Mouse (Mus musculus): ENCODE data around the gene Atr. TPM values are rescaled to one million over a fixed set of nuclear protein-coding genes. Genes with fewer than 3 reads are reported as not detected.
A peak's percentile ranks its signal among the peaks of the same experiment; 100 is the strongest.

Atr gene
- 18.3 and 19.3 TPM in 2 replicates for polyA plus RNA-seq (2014; fragmentation: Nextera tagmentation; extraction: Ambion mirVana)

- peaks cover 4% of the 10 kb centered on the region; the same call in 1 of the 2 replicates for H3K4me1 ChIP-seq (ENCODE audit: control insufficient read depth, insufficient read depth, low read length)
- no peaks in the 10 kb centered on the region for H3K27me3 ChIP-seq (ENCODE audit: control insufficient read depth, insufficient read depth, low read length)
- peak within 1 kb of the TSS; percentile 55 for H3K27ac ChIP-seq (ENCODE audit: low read depth, low read length)
- H3K9ac ChIP-seq (replicated peaks; ENCODE audit: low read depth, low read length), result peak within 1 kb of the TSS; percentile 72
- peak; percentile 92 for ATAC-seq (ENCODE audit: low read depth)
- H3K36me3 ChIP-seq (ENCODE audit: control insufficient read depth, insufficient read depth, low read length), result no peaks in the 10 kb centered on the region
- H3K4me3 ChIP-seq (ENCODE audit: low read depth, low read length), result peak within 1 kb of the TSS; percentile 92
- H3K9me3 ChIP-seq (ENCODE audit: control insufficient read depth, low read length), result no peaks in the 10 kb centered on the region
- WGBS, result under 1% methylated on average over 69 of the region's 69 CpGs
- H3K4me2 ChIP-seq (ENCODE audit: low read depth, low read length), result peak within 1 kb of the TSS; percentile 96
Measured at GRCm38 (mm10) chr9:95857414-95858026, at the start of gene Atr. Gene Atr (plus strand): TSS chr9:95857597.

GRCm38 (mm10) chr9:95809596-95809995 lies 47.8 kb upstream of the Atr start:
- no peak overlapping the region for H3K27ac ChIP-seq (ENCODE audit: low read depth, low read length)
- no peak overlapping the region for H3K9ac ChIP-seq (replicated peaks; ENCODE audit: low read depth, low read length)
- H3K9me3 ChIP-seq (ENCODE audit: control insufficient read depth, low read length), result no peaks in the 10 kb centered on the region
- no peak for ATAC-seq (ENCODE audit: low read depth)
- H3K4me1 ChIP-seq (ENCODE audit: control insufficient read depth, insufficient read depth, low read length), result no peaks in the 10 kb centered on the region
- H3K27me3 ChIP-seq (ENCODE audit: control insufficient read depth, insufficient read depth, low read length), result no peaks in the 10 kb centered on the region
- WGBS, result 78% methylated on average over 4 of the region's 4 CpGs
- H3K4me3 ChIP-seq (ENCODE audit: low read depth, low read length), result no peak overlapping the region
- no peaks in the 10 kb centered on the region for H3K36me3 ChIP-seq (ENCODE audit: control insufficient read depth, insufficient read depth, low read length)
- H3K4me2 ChIP-seq (ENCODE audit: low read depth, low read length), result no peak overlapping the region

- Histone ChIP-seq H3K9ac (replicated peaks; ENCODE audit: low read depth, low read length) (no peak overlapping the region), H3K27ac (ENCODE audit: low read depth, low read length) (no peak overlapping the region), H3K4me2 (ENCODE audit: low read depth, low read length) (no peak overlapping the region), H3K27me3 (ENCODE audit: control insufficient read depth, insufficient read depth, low read length) (no peaks in the 10 kb centered on the region), H3K4me1 (ENCODE audit: control insufficient read depth, insufficient read depth, low read length) (no peaks in the 10 kb centered on the region), H3K9me3 (ENCODE audit: control insufficient read depth, low read length) (no peaks in the 10 kb centered on the region), H3K36me3 (ENCODE audit: control insufficient read depth, insufficient read depth, low read length) (no peaks in the 10 kb centered on the region), H3K4me3 (ENCODE audit: low read depth, low read length) (no peak overlapping the region)
- no peak for ATAC-seq (ENCODE audit: low read depth)
- 97% methylated on average over 4 of the region's 4 CpGs for WGBS
Measured at GRCm38 (mm10) chr9:95811817-95812216, 45.6 kb upstream of the Atr start.

GRCm38 (mm10) chr9:95813721-95814531 lies 43.5 kb upstream of the Atr start:
- Histone ChIP-seq H3K9me3 (ENCODE audit: control insufficient read depth, low read length) (no peaks in the 10 kb centered on the region), H3K4me2 (ENCODE audit: low read depth, low read length) (no peak overlapping the region), H3K4me3 (ENCODE audit: low read depth, low read length) (no peak overlapping the region), H3K4me1 (ENCODE audit: control insufficient read depth, insufficient read depth, low read length) (no peaks in the 10 kb centered on the region), H3K27me3 (ENCODE audit: control insufficient read depth, insufficient read depth, low read length) (no peaks in the 10 kb centered on the region), H3K36me3 (ENCODE audit: control insufficient read depth, insufficient read depth, low read length) (no peaks in the 10 kb centered on the region), H3K27ac (ENCODE audit: low read depth, low read length) (no peak overlapping the region), H3K9ac (replicated peaks; ENCODE audit: low read depth, low read length) (no peak overlapping the region)
- no peak; the same call in 1 of the 2 replicates for ATAC-seq (ENCODE audit: low read depth)
- WGBS, result 26% methylated on average over 20 of the region's 20 CpGs

GRCm38 (mm10) chr9:95815015-95815673 lies 42.3 kb upstream of the Atr start:
- ATAC-seq (ENCODE audit: low read depth), result no peak
- Histone ChIP-seq H3K4me1 (ENCODE audit: control insufficient read depth, insufficient read depth, low read length) (no peaks in the 10 kb centered on the region), H3K27ac (ENCODE audit: low read depth, low read length) (no peak overlapping the region), H3K36me3 (ENCODE audit: control insufficient read depth, insufficient read depth, low read length) (no peaks in the 10 kb centered on the region), H3K4me3 (ENCODE audit: low read depth, low read length) (no peak overlapping the region), H3K4me2 (ENCODE audit: low read depth, low read length) (no peak overlapping the region), H3K27me3 (ENCODE audit: control insufficient read depth, insufficient read depth, low read length) (no peaks in the 10 kb centered on the region), H3K9ac (replicated peaks; ENCODE audit: low read depth, low read length) (no peak overlapping the region), H3K9me3 (ENCODE audit: control insufficient read depth, low read length) (no peaks in the 10 kb centered on the region)
- WGBS, result 83% methylated on average over 11 of the region's 11 CpGs

- Histone ChIP-seq H3K27me3 (ENCODE audit: control insufficient read depth, insufficient read depth, low read length) (no peaks in the 10 kb centered on the region), H3K9me3 (ENCODE audit: control insufficient read depth, low read length) (no peaks in the 10 kb centered on the region)
- 84% methylated on average over 4 of the region's 4 CpGs for WGBS
Measured at GRCm38 (mm10) chr9:95815706-95816105, 41.7 kb upstream of the Atr start.

GRCm38 (mm10) chr9:95822531-95822930 lies 34.9 kb upstream of the Atr start:
- 88% methylated on average over 7 of the region's 7 CpGs for WGBS

More at GRCm38 (mm10) chr9:95815706-95816105, 41.7 kb upstream of the Atr start:
- H3K4me1 ChIP-seq (ENCODE audit: control insufficient read depth, insufficient read depth, low read length), result no peaks in the 10 kb centered on the region
- no peaks in the 10 kb centered on the region for H3K36me3 ChIP-seq (ENCODE audit: control insufficient read depth, insufficient read depth, low read length)
- no peak overlapping the region for H3K27ac ChIP-seq (ENCODE audit: low read depth, low read length)
- no peak overlapping the region for H3K4me3 ChIP-seq (ENCODE audit: low read depth, low read length)
- H3K9ac ChIP-seq (replicated peaks; ENCODE audit: low read depth, low read length), result no peak overlapping the region
- ATAC-seq (ENCODE audit: low read depth), result no peak
- no peak overlapping the region for H3K4me2 ChIP-seq (ENCODE audit: low read depth, low read length)

GRCm38 (mm10) chr9:95827565-95827964 lies 29.8 kb upstream of the Atr start:
- Histone ChIP-seq H3K36me3 (ENCODE audit: control insufficient read depth, insufficient read depth, low read length) (no peaks in the 10 kb centered on the region), H3K4me1 (ENCODE audit: control insufficient read depth, insufficient read depth, low read length) (no peaks in the 10 kb centered on the region), H3K27ac (ENCODE audit: low read depth, low read length) (no peak overlapping the region), H3K9ac (replicated peaks; ENCODE audit: low read depth, low read length) (no peak overlapping the region), H3K9me3 (ENCODE audit: control insufficient read depth, low read length) (no peaks in the 10 kb centered on the region), H3K4me3 (ENCODE audit: low read depth, low read length) (no peak overlapping the region), H3K27me3 (ENCODE audit: control insufficient read depth, insufficient read depth, low read length) (no peaks in the 10 kb centered on the region), H3K4me2 (ENCODE audit: low read depth, low read length) (no peak overlapping the region)
- 91% methylated on average over 5 of the region's 5 CpGs for WGBS
- ATAC-seq (ENCODE audit: low read depth), result no peak

More at GRCm38 (mm10) chr9:95822531-95822930, 34.9 kb upstream of the Atr start:
- H3K36me3 ChIP-seq (ENCODE audit: control insufficient read depth, insufficient read depth, low read length), result no peaks in the 10 kb centered on the region
- H3K9me3 ChIP-seq (ENCODE audit: control insufficient read depth, low read length), result no peaks in the 10 kb centered on the region
- no peak overlapping the region for H3K4me2 ChIP-seq (ENCODE audit: low read depth, low read length)
- H3K4me1 ChIP-seq (ENCODE audit: control insufficient read depth, insufficient read depth, low read length), result no peaks in the 10 kb centered on the region
- no peak overlapping the region for H3K9ac ChIP-seq (replicated peaks; ENCODE audit: low read depth, low read length)
- no peak overlapping the region for H3K27ac ChIP-seq (ENCODE audit: low read depth, low read length)
- ATAC-seq (ENCODE audit: low read depth), result no peak
- H3K27me3 ChIP-seq (ENCODE audit: control insufficient read depth, insufficient read depth, low read length), result no peaks in the 10 kb centered on the region
- no peak overlapping the region for H3K4me3 ChIP-seq (ENCODE audit: low read depth, low read length)

GRCm38 (mm10) chr9:95832758-95833157 lies 24.6 kb upstream of the Atr start:
- Histone ChIP-seq H3K4me2 (ENCODE audit: low read depth, low read length) (no peak overlapping the region), H3K36me3 (ENCODE audit: control insufficient read depth, insufficient read depth, low read length) (no peaks in the 10 kb centered on the region), H3K9ac (replicated peaks; ENCODE audit: low read depth, low read length) (no peak overlapping the region), H3K4me1 (ENCODE audit: control insufficient read depth, insufficient read depth, low read length) (no peaks in the 10 kb centered on the region), H3K27ac (ENCODE audit: low read depth, low read length) (no peak overlapping the region), H3K27me3 (ENCODE audit: control insufficient read depth, insufficient read depth, low read length) (no peaks in the 10 kb centered on the region), H3K4me3 (ENCODE audit: low read depth, low read length) (no peak overlapping the region), H3K9me3 (ENCODE audit: control insufficient read depth, low read length) (no peaks in the 10 kb centered on the region)
- 89% methylated on average over 3 of the region's 3 CpGs for WGBS
- ATAC-seq (ENCODE audit: low read depth), result no peak
